8 mouse cellular contexts compared by ENCODE assay signal in genomic region chr9:46011094-46011970, GRCm38 (mm10). TPM values are rescaled to one million over a fixed set of nuclear protein-coding genes. Genes with fewer than 3 reads are reported as not detected.
DNase-seq lines count a peak whose midpoint lies in the region; ATAC-seq lines count a peak whose summit lies in the region.

No protein-coding gene starts in this region.

- WGBS in kidney, embryonic 15.5 days: 21% methylated on average over 3 of the region's 3 CpGs
- WGBS in hindbrain, embryonic 11.5 days: 53% methylated on average over 3 of the region's 3 CpGs

- peaks cover 43% of the 10 kb centered on the region for H3K4me1 ChIP-seq in kidney, embryonic 15.5 days
- H3K4me1 ChIP-seq in hindbrain, embryonic 11.5 days (replicated peaks; ENCODE audit: control insufficient read depth, insufficient read depth, low read length): peaks cover 4% of the 10 kb centered on the region

- no peak overlapping the region for H3K9ac ChIP-seq in kidney, embryonic 15.5 days
- H3K9ac ChIP-seq in hindbrain, embryonic 11.5 days (ENCODE audit: low read depth, low read length): no peak overlapping the region

- H3K27ac ChIP-seq in kidney, embryonic 15.5 days: peak overlapping the region; percentile 96
- no peak overlapping the region for H3K27ac ChIP-seq in hindbrain, embryonic 11.5 days (ENCODE audit: low read depth, low read length)

- peak overlapping the region; percentile 96 for H3K4me3 ChIP-seq in kidney, embryonic 15.5 days (replicated peaks)
- 0 out of 2 replicates have a peak overlapping the region, but pooled peaks have one; percentile 94 for H3K4me3 ChIP-seq in hindbrain, embryonic 11.5 days (ENCODE audit: low read depth, low read length)

- no peak for ATAC-seq in kidney, embryonic 15.5 days (replicated peaks; ENCODE audit: low FRiP score)
- ATAC-seq in hindbrain, embryonic 11.5 days (ENCODE audit: low FRiP score): no peak

- H3K4me2 ChIP-seq in kidney, embryonic 15.5 days: peak overlapping the region; percentile 76
- H3K4me2 ChIP-seq in hindbrain, embryonic 11.5 days (replicated peaks; ENCODE audit: low read depth, low read length): 0 out of 2 replicates have a peak overlapping the region, but pooled peaks have one; percentile 50

- no peaks in the 10 kb centered on the region for H3K36me3 ChIP-seq in kidney, embryonic 15.5 days
- no peaks in the 10 kb centered on the region for H3K36me3 ChIP-seq in hindbrain, embryonic 11.5 days (ENCODE audit: control insufficient read depth, insufficient read depth, low read length)

- DNase-seq in kidney, adult 11 months: no peak
- peak; percentile 45 for DNase-seq in NIH3T3 (ENCODE audit: low read depth)
- no peak for DNase-seq in hindbrain, embryonic 11.5 days (ENCODE audit: low spot score)
- DNase-seq in mesoderm, embryonic 11.5 days (ENCODE audit: low read depth, low spot score): peak; percentile 24
- no peak for DNase-seq in urinary bladder, adult 18-20 months (ENCODE audit: low spot score in 2 of 2)
- DNase-seq in spleen, postnatal 10 days (ENCODE audit: low spot score in 2 of 2): no peak
- DNase-seq in thymus, postnatal 0 days (ENCODE audit: low spot score): no peak

- no peaks in the 10 kb centered on the region for H3K9me3 ChIP-seq in kidney, embryonic 15.5 days (replicated peaks)
- H3K9me3 ChIP-seq in hindbrain, embryonic 11.5 days (ENCODE audit: control insufficient read depth, low read length): no peaks in the 10 kb centered on the region

- no peaks in the 10 kb centered on the region for H3K27me3 ChIP-seq in kidney, embryonic 15.5 days
- H3K27me3 ChIP-seq in hindbrain, embryonic 11.5 days (ENCODE audit: control insufficient read depth, insufficient read depth, low read length): no peaks in the 10 kb centered on the region

RNA-seq across cellular contexts. Expression of gene Pafah1b2, which starts 1.2 kb away (rescaled TPM):
- polyA plus RNA-seq in kidney, embryonic 15.5 days (2015; fragmentation: Nextera tagmentation; extraction: Ambion mirVana): 162 and 170 TPM in 2 replicates
- polyA plus RNA-seq in hindbrain, embryonic 11.5 days (2014; fragmentation: Nextera tagmentation; extraction: Ambion mirVana): 282 and 301 TPM in 2 replicates
- polyA plus RNA-seq in thymus, postnatal 0 days (2015; fragmentation: Nextera tagmentation; extraction: Ambion mirVana): 110 TPM in 2 replicates

RNA-seq across cellular contexts. Expression of gene Sik3, which starts 1.3 kb away (rescaled TPM):
- polyA plus RNA-seq in kidney, embryonic 15.5 days (2015; fragmentation: Nextera tagmentation; extraction: Ambion mirVana): 9.9 and 10.2 TPM in 2 replicates
- 9.0 and 10.1 TPM in 2 replicates for polyA plus RNA-seq in hindbrain, embryonic 11.5 days (2014; fragmentation: Nextera tagmentation; extraction: Ambion mirVana)
- 6.3 and 9.4 TPM in 2 replicates for polyA plus RNA-seq in thymus, postnatal 0 days (2015; fragmentation: Nextera tagmentation; extraction: Ambion mirVana)

RNA-seq across cellular contexts. Expression of gene Sidt2, which starts 56.3 kb away (rescaled TPM):
- polyA plus RNA-seq in kidney, embryonic 15.5 days (2015; fragmentation: Nextera tagmentation; extraction: Ambion mirVana): 37.3 and 39.3 TPM in 2 replicates
- 23.4 and 23.6 TPM in 2 replicates for polyA plus RNA-seq in hindbrain, embryonic 11.5 days (2014; fragmentation: Nextera tagmentation; extraction: Ambion mirVana)
- polyA plus RNA-seq in thymus, postnatal 0 days (2015; fragmentation: Nextera tagmentation; extraction: Ambion mirVana): 58.0 and 64.2 TPM in 2 replicates

Comparison
In these comparisons a context has a peak if more than half of its experiments do, and no peak if none do; other contexts are left out.
1. DNase-seq: peak in NIH3T3 (single experiment) and mesoderm, embryonic 11.5 days (single experiment); none in kidney, adult 11 months (single experiment), hindbrain, embryonic 11.5 days (single experiment), urinary bladder, adult 18-20 months (0 of 2), spleen, postnatal 10 days (0 of 2) and thymus, postnatal 0 days (single experiment).